In genomic region chr10:85538051-85538753, GRCm38 (mm10) we compare ENCODE assay signal across 18 mouse cellular contexts.
"Had no signal": no experiment of that assay in that cellular context is flagged by ENCODE, and none has a peak within 500 bp of the region (broad histone marks: within the 10 kb centered on the region; RNA-seq: fewer than 3 reads in every experiment).

No protein-coding gene starts in this region.

- DNase-seq: lung, adult 18-20 months; lung, embryonic 14.5 days; lung, postnatal 10 days; lung, postnatal 4 days; midbrain, embryonic 14.5 days; retina, postnatal 1 day; right cerebral cortex, adult 18-20 months; right cerebral cortex, postnatal 25 days; right cerebral cortex, postnatal 4 days; spleen, adult 18-20 months; thymus, adult 18-20 months; thymus, postnatal 25 days; thymus, postnatal 4 days had no signal

- H3K4me2 ChIP-seq: lung, embryonic 14.5 days; neural tube, embryonic 13.5 days; neural tube, embryonic 15.5 days had no signal

- H3K36me3 ChIP-seq: midbrain, embryonic 10.5 days; neural tube, embryonic 13.5 days; neural tube, embryonic 15.5 days had no signal

- ATAC-seq: midbrain, embryonic 16.5 days had no signal

- H3K4me3 ChIP-seq: midbrain, embryonic 10.5 days; myocyte; neural tube, embryonic 13.5 days; neural tube, embryonic 15.5 days had no signal

- H3K9ac ChIP-seq: lung, embryonic 14.5 days; neural tube, embryonic 13.5 days; neural tube, embryonic 15.5 days had no signal

- H3K9me3 ChIP-seq: midbrain, embryonic 10.5 days; neural tube, embryonic 13.5 days; neural tube, embryonic 15.5 days had no signal

- H3K27me3 ChIP-seq: neural tube, embryonic 15.5 days had no signal
